Mouse (Mus musculus): ENCODE data around the gene Chaf1b. TPM values are rescaled to one million over a fixed set of nuclear protein-coding genes. Genes with fewer than 3 reads are reported as not detected.

Chaf1b gene
- total RNA-seq (2021) = 10 to 100 TPM; 10.1 to 14.5 TPM
- long read RNA-seq, experiment 1, transcript Chaf1b-201 (14 exons, 1,922 nt) = major isoform, 18 of 18 reads
- long read RNA-seq, experiment 1, partial matches to known transcripts = 0 of 18 reads
- long read RNA-seq, experiment 1, other reads (novel, unspliced or antisense) = 0 of 18 reads
- long read RNA-seq, experiment 2, transcript Chaf1b-201 (14 exons, 1,922 nt) = major isoform, 14 of 18 reads
- long read RNA-seq, experiment 2, partial matches to known transcripts = 3 of 18 reads
- long read RNA-seq, experiment 2, other reads (novel, unspliced or antisense) = 1 of 18 reads

- peak; percentile 99 for DNase-seq
These were observed at the start of gene Chaf1b for GRCm38 (mm10) chr16:93883423-93884085. Gene Chaf1b, plus strand, starts transcription at chr16:93883901.

- DNase-seq = no peak
These were observed 49.6 kb upstream of the Chaf1b start for GRCm38 (mm10) chr16:93834076-93834475.

GRCm38 (mm10) chr16:93839049-93839448 lies 44.7 kb upstream of the Chaf1b start:
- no peak for DNase-seq

- DNase-seq = no peak
These were observed 33.2 kb upstream of the Chaf1b start for GRCm38 (mm10) chr16:93850527-93850926.

- DNase-seq = peak; percentile 21
These were observed 23.7 kb upstream of the Chaf1b start for GRCm38 (mm10) chr16:93859967-93860366.

GRCm38 (mm10) chr16:93860686-93861085 lies 23.0 kb upstream of the Chaf1b start:
- peak; percentile 75 for DNase-seq

GRCm38 (mm10) chr16:93874841-93875240 lies 8.9 kb upstream of the Chaf1b start:
- no peak for DNase-seq

- DNase-seq = no peak
These were observed 5.9 kb upstream of the Chaf1b start for GRCm38 (mm10) chr16:93877612-93878380.

- peak; percentile 39 for DNase-seq
These were observed 503 bp downstream of the Chaf1b start for GRCm38 (mm10) chr16:93884086-93884721.

GRCm38 (mm10) chr16:93884722-93885113 lies 1.0 kb downstream of the Chaf1b start:
- no peak for DNase-seq

- no peak for DNase-seq
These were observed 4.8 kb downstream of the Chaf1b start for GRCm38 (mm10) chr16:93888481-93888880.

- DNase-seq = no peak
These were observed 7.4 kb downstream of the Chaf1b start for GRCm38 (mm10) chr16:93890948-93891604.

- no peak for DNase-seq
These were observed 9.6 kb downstream of the Chaf1b start for GRCm38 (mm10) chr16:93893285-93893684.

GRCm38 (mm10) chr16:93903027-93903426 lies 19.3 kb downstream of the Chaf1b start:
- no peak for DNase-seq

GRCm38 (mm10) chr16:93906156-93907014 lies 22.7 kb downstream of the Chaf1b start:
- peak; percentile 75 for DNase-seq

GRCm38 (mm10) chr16:93907761-93908160 lies 24.1 kb downstream of the Chaf1b start:
- DNase-seq = no peak

GRCm38 (mm10) chr16:93908196-93908595 lies 24.5 kb downstream of the Chaf1b start:
- no peak for DNase-seq

GRCm38 (mm10) chr16:93909936-93910335 lies 26.2 kb downstream of the Chaf1b start:
- DNase-seq = peak; percentile 82

GRCm38 (mm10) chr16:93910735-93911665 lies 27.3 kb downstream of the Chaf1b start:
- DNase-seq = no peak

- peak; percentile 45 for DNase-seq
These were observed 28.5 kb downstream of the Chaf1b start for GRCm38 (mm10) chr16:93912158-93912557.

All from adrenal gland, postnatal 10 days (tissue).